ENCODE assay signal across 8 mouse cellular contexts in the genomic region with DNA sequence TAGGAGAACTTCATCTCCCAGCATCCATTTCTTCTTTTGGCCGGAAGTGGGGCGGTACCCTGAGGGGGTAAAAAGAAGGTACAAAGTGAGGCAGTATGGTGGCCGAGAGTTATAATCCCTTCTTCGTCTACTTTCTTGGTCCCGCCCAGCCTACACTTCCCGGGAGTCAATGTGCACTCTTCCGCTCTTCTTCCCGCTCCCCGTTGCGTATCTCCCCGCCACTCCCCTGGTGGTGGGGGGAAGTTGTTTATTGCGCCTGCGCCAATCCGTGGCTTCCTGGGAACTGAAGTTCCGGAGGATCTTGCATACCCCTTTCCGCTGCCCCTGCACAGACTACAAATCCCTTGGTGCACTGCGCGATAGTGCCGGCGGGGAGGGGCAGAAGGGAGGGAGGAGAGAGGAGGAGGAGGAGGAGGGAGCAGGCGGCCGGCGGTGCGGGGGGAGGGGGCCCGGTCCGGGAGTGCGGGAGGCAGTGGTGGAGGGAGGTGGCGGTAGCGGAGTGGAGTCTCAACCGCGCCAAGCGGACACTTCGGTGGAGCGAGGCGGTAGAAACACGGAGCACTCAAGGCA. TPM values are rescaled to one million over a fixed set of nuclear protein-coding genes. Genes with fewer than 3 reads are reported as not detected.
A peak's percentile ranks its signal among the peaks of the same experiment; 100 is the strongest.
DNase-seq lines count a peak whose midpoint lies in the region; ATAC-seq lines count a peak whose summit lies in the region.

Gene Phf23, plus strand, starts transcription at position 387 of the 570 bp plus-strand sequence.

- DNase-seq in B cell, adult 2 months, result peak; percentile 93 to 95
- DNase-seq in brain, adult 2 months (ENCODE audit: low read depth, low spot score), result peak; percentile 100
- DNase-seq in heart, embryonic 10.5 days (ENCODE audit: low spot score), result peak; percentile 99
- peak; percentile 99 for DNase-seq in liver
- DNase-seq in spleen, postnatal 4 days (ENCODE audit: low spot score in 2 of 2), result peak; percentile 96

- H3K9ac ChIP-seq in kidney, embryonic 15.5 days, result peak within 1 kb of the TSS; percentile 95

- peak; percentile 67 for ATAC-seq in erythroblast, adult 5-6 weeks (replicated peaks; ENCODE audit: low FRiP score, poor library complexity, severe bottlenecking)
- ATAC-seq in kidney, embryonic 15.5 days (replicated peaks; ENCODE audit: low FRiP score), result peak; percentile 81
- ATAC-seq in monocyte, adult 5-6 weeks (replicated peaks; ENCODE audit: insufficient number of reproducible peaks, low FRiP score, low TSS enrichment, poor library complexity, severe bottlenecking), result peak; percentile 67

- peak within 1 kb of the TSS; percentile 99 for H3K4me3 ChIP-seq in heart, embryonic 10.5 days
- peak within 1 kb of the TSS; percentile 85 for H3K4me3 ChIP-seq in kidney, embryonic 15.5 days (replicated peaks)

- H3K9me3 ChIP-seq in heart, embryonic 10.5 days, result no peaks in the 10 kb centered on the region
- H3K9me3 ChIP-seq in kidney, embryonic 15.5 days (replicated peaks), result no peaks in the 10 kb centered on the region

- peak within 1 kb of the TSS; percentile 59 for H3K4me2 ChIP-seq in kidney, embryonic 15.5 days

- peaks cover 46% of the 10 kb centered on the region for H3K36me3 ChIP-seq in heart, embryonic 10.5 days
- peaks cover 45% of the 10 kb centered on the region for H3K36me3 ChIP-seq in kidney, embryonic 15.5 days

- peaks cover 38% of the 10 kb centered on the region for H3K4me1 ChIP-seq in heart, embryonic 10.5 days
- peaks cover 46% of the 10 kb centered on the region for H3K4me1 ChIP-seq in kidney, embryonic 15.5 days

- peak within 1 kb of the TSS; percentile 97 for H3K27ac ChIP-seq in heart, embryonic 10.5 days
- H3K27ac ChIP-seq in kidney, embryonic 15.5 days, result peak within 1 kb of the TSS; percentile 99

- WGBS in heart, embryonic 10.5 days, result under 1% methylated on average over 36 of the region's 36 CpGs
- WGBS in kidney, embryonic 15.5 days, result under 1% methylated on average over 36 of the region's 36 CpGs

- H3K27me3 ChIP-seq in heart, embryonic 10.5 days (ENCODE audit: insufficient read depth, poor library complexity, severe bottlenecking), result no peaks in the 10 kb centered on the region
- H3K27me3 ChIP-seq in kidney, embryonic 15.5 days, result no peaks in the 10 kb centered on the region

RNA-seq across cellular contexts. Expression of gene Phf23, which starts in this region (rescaled TPM):
- 8.5 and 11.3 TPM in 2 replicates for total RNA-seq in erythroblast, adult 5-6 weeks (2015; ENCODE audit: low replicate concordance)
- 7.4 and 11.0 TPM in 2 replicates for total RNA-seq in erythroblast, adult 5-6 weeks (2017; ENCODE audit: low replicate concordance)
- polyA plus RNA-seq in heart, embryonic 10.5 days (2016; fragmentation: Nextera tagmentation; extraction: Ambion mirVana), result 51.8 and 73.3 TPM in 2 replicates
- 75.8 and 78.8 TPM in 2 replicates for polyA plus RNA-seq in kidney, embryonic 15.5 days (2015; fragmentation: Nextera tagmentation; extraction: Ambion mirVana)
- total RNA-seq in monocyte, adult 5-6 weeks (2017), result 48.7 to 74.0 TPM (median 57.5 TPM) in 3 replicates

Comparison
In these comparisons a context has a peak if more than half of its experiments do, and no peak if none do; other contexts are left out.
1. Peak in every context shown above with its lines: DNase-seq, ATAC-seq, H3K4me3 ChIP-seq and H3K27ac ChIP-seq.